Mouse (Mus musculus) heart, adult 2 months (tissue): ENCODE measurements around the gene Usp44. TPM values are rescaled to one million over a fixed set of nuclear protein-coding genes. Genes with fewer than 3 reads are reported as not detected.

ENCODE experiments used
- DNase-seq, 2 experiments: peaks; one replicate each; pipeline ENCODE4 v3.0.0; 2021
- H3K27ac ChIP-seq: fragments of 200-600 bp; 2 replicates; pipeline ENCODE4 v1.8.1; 2022
- H3K27me3 ChIP-seq: fragments of 200-500 bp; 2 replicates; pipeline ENCODE4 v1.6.1; 2012; ENCODE audit warnings: mild to moderate bottlenecking, low read length, inconsistent platforms, mixed read lengths; ENCODE audit not compliant: control insufficient read depth, insufficient read depth
- H3K36me3 ChIP-seq: fragments of 200-500 bp; 2 replicates; pipeline ENCODE4 v1.6.1; 2012; ENCODE audit warnings: low read length, inconsistent platforms; ENCODE audit not compliant: control insufficient read depth, insufficient read depth
- H3K4me1 ChIP-seq: fragments of 200-500 bp; 2 replicates; pipeline ENCODE4 v1.6.1; 2011; ENCODE audit warnings: low read length; ENCODE audit not compliant: control insufficient read depth, insufficient read depth
- H3K4me3 ChIP-seq: fragments of 200-600 bp; 2 replicates; pipeline ENCODE4 v1.8.1; 2022
- H3K79me2 ChIP-seq: fragments of 200-500 bp; replicated peaks from 2 replicates; pipeline ENCODE4 v1.6.1; 2012; ENCODE audit warnings: mild to moderate bottlenecking, inconsistent platforms, low read length, moderate library complexity, mixed read lengths; ENCODE audit not compliant: control insufficient read depth, insufficient read depth
- H3K9ac ChIP-seq: fragments of 200-500 bp; 2 replicates; pipeline ENCODE4 v1.6.1; 2012; ENCODE audit warnings: low read depth, mild to moderate bottlenecking, control low read depth, inconsistent platforms, low read length, mixed read lengths
- CTCF ChIP-seq: fragments of 200-600 bp; IDR thresholded peaks from 2 replicates; pipeline ENCODE4 v1.8.1; 2022; ENCODE audit warnings: antibody characterized with exemption, mild to moderate bottlenecking, moderate library complexity
- EP300 ChIP-seq: fragments of 200-500 bp; IDR thresholded peaks from 2 replicates; pipeline ENCODE4 v1.6.1; 2011; ENCODE audit warnings: low read depth, low read length, control low read depth; ENCODE audit not compliant: insufficient read depth
- POLR2A ChIP-seq: fragments of 200-500 bp; IDR thresholded peaks from 2 replicates; pipeline ENCODE4 v1.6.1; 2011; ENCODE audit warnings: mild to moderate bottlenecking, low read depth, low read length, control low read depth; ENCODE audit not compliant: insufficient read depth
- WGBS: fragments of 180-500 bp; shearing (Covaris S2); methylation state at CpG from one replicate; pipeline ENCODE4 v1.1.7; 2018; 5-methylcytosine and 5-hydroxymethylcytosine counted together
- intact Hi-C: fragments of 180-260 bp; cut with DNase I; formaldehyde crosslinking; loops from one replicate; pipeline ENCODE4 v1.15.1; 2025
- polyA plus RNA-seq: library from polyadenylated mRNA; depleted of rRNA; stranded (reverse); fragments of >200 nt; gene quantifications from 2 replicates; pipeline ENCODE4 v1.2.3, GENCODE M21; 2012
- total RNA-seq, 2 experiments: library from RNA; stranded (reverse); gene quantifications; 2 replicates each; pipeline ENCODE4 v1.2.3; 2021

Gene Usp44
- total and polyA plus RNA-seq, 3 experiments, result not detected

DNA sequence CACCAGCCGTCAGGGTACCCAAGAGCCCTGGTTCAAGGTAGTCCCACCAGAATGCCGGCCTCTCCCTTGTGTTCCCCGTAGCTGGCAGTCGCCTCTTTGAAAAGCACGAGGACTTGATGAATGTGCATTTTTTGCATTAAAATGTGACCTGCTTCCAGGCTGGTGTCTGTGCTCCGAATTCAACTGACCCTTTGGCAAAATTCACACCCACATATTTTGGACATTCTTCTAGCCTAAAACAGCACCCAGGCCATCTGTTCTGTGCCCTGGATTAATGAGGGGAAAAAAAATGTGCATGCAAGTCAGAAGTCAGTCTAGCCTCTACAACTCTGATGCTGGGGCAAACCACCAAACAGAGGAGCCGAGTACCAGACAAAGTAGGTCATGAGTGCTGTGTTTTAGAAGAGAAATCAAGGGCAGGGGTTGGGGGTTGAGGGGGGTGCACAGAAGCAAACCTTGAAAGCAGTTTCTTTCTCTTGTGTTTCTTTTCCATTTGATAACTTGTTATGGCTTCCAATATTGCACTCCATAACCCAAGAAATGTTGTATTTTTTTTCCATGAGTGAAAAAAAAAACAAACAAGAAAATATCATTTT lies 20.7 kb upstream of the Usp44 start:
- no peak for TF ChIP-seq EP300
- TF ChIP-seq CTCF, result no peak
- TF ChIP-seq POLR2A, result no peak
- H3K27ac ChIP-seq, result no peak overlapping the region
- no peaks in the 10 kb centered on the region for H3K79me2 ChIP-seq
- no peaks in the 10 kb centered on the region for H3K4me1 ChIP-seq
- no peak overlapping the region for H3K9ac ChIP-seq
- H3K27me3 ChIP-seq, result no peaks in the 10 kb centered on the region
- intact Hi-C loops, result no loop called here
- no peaks in the 10 kb centered on the region for H3K36me3 ChIP-seq
- no peak overlapping the region for H3K4me3 ChIP-seq
- 75% methylated on average over 7 of the region's 7 CpGs for WGBS
- no peak for DNase-seq

DNA sequence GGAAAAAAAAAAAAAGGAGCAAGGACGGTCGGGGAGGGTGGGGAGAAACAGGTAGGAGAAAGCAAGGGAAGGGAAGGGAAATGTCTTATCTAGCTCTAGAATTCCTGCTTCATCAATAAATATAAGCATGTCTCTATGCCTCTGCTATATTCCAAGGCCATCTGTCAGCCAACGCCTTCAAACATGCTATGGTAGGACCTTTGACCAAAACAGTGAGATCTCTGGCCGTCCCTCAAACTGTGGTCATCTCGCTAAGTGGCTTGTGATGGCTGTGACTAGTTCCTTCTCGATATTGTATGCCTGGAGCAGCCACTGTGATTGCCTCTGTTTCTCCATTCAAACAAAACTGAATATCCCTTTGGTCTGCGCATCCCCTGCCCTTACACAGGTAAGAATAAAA lies 19.3 kb upstream of the Usp44 start:
- Histone ChIP-seq H3K27me3 (0 out of 2 replicates have a peak, but pooled peaks cover 1% of the 10 kb centered on the region), H3K4me3 (no peak overlapping the region), H3K27ac (no peak overlapping the region), H3K36me3 (no peaks in the 10 kb centered on the region), H3K79me2 (no peaks in the 10 kb centered on the region), H3K9ac (no peak overlapping the region), H3K4me1 (no peaks in the 10 kb centered on the region)
- TF ChIP-seq POLR2A, result no peak
- no peak for TF ChIP-seq CTCF
- no peak for TF ChIP-seq EP300
- WGBS, result 85% methylated on average over 7 of the region's 7 CpGs
- intact Hi-C loops, result loop anchor here (2.0 kb wide), 1 partner anchor 217 kb away; no protein-coding TSS in a partner anchor
- DNase-seq, result no peak

DNA sequence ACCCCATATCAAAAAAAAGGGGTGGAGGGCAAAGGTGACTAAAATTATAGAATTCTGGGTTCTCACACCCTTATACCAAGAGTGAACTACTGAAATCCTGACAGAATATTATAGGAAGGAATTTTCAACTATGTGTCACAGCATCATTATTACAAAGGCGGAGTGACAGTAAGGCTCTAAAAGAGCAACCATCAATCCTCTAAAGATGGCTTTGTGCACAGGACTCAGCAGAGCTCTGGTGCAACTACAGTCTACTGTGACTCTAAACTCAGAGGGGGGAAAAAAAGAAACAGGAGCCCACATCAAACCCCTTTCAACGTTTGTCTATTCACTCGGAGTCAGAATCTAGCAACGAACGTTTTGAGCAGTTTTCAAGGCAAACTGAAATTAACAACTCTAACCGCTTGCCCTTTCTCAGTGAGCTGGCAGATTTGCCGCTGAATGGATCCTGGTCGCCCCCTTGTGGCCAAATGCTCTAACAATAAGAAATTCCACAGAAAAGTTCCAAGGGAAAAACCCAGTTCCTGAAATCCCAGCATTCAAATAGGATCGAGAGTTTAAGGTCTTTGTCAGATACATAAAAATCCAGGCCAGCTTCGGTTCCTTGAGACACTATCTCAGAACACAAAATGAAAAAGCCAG lies 18.5 kb upstream of the Usp44 start:
- Histone ChIP-seq H3K4me1 (no peaks in the 10 kb centered on the region), H3K27ac (no peak overlapping the region), H3K36me3 (no peaks in the 10 kb centered on the region), H3K27me3 (0 out of 2 replicates have a peak, but pooled peaks cover 1% of the 10 kb centered on the region), H3K4me3 (no peak overlapping the region), H3K79me2 (no peaks in the 10 kb centered on the region), H3K9ac (no peak overlapping the region)
- intact Hi-C loops, result loop anchor here (1.0 to 2.0 kb wide), 2 partner anchors 202 to 218 kb away; no protein-coding TSS in a partner anchor
- DNase-seq, result peak; percentile 58 to 82
- WGBS, result 11% methylated on average over 10 of the region's 10 CpGs
- TF ChIP-seq POLR2A (no peak), CTCF (peak; percentile 92), EP300 (0 out of 2 replicates have a peak, but pooled peaks have one; percentile 55)

GRCm38 (mm10) chr10:93813755-93814154 lies 17.6 kb upstream of the Usp44 start:
- WGBS, result 78% methylated on average over 10 of the region's 10 CpGs
- Histone ChIP-seq H3K4me1 (no peaks in the 10 kb centered on the region), H3K4me3 (no peak overlapping the region), H3K27ac (no peak overlapping the region), H3K27me3 (0 out of 2 replicates have a peak, but pooled peaks cover 1% of the 10 kb centered on the region), H3K79me2 (no peaks in the 10 kb centered on the region), H3K36me3 (no peaks in the 10 kb centered on the region), H3K9ac (no peak overlapping the region)
- no peak for TF ChIP-seq EP300
- no peak for TF ChIP-seq POLR2A
- peak; percentile 44 for TF ChIP-seq CTCF
- DNase-seq, result no peak
- intact Hi-C loops, result loop anchor here (1.0 to 2.0 kb wide), 2 partner anchors 202 to 219 kb away; no protein-coding TSS in a partner anchor

DNA sequence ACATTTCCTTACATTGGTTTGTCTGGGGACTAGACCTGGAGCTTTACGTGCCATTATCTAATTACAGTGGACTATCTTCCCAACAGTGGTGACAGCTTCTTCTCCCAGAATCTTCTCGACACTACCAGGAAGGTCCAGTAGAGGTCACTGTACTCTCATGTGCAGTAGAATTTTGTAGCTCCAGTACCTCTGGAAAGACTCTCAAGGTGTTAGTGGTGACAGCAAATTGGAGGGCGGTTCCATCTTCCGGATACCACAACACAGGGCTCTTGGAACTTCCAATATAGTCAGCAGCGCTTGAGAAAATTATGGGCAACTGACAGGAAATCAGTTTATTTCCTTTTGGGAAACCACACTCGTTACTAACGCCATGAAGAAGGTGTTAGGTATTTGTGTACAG lies 12.7 kb upstream of the Usp44 start:
- TF ChIP-seq EP300 (no peak), CTCF (peak; percentile 92), POLR2A (no peak)
- H3K79me2 ChIP-seq, result no peaks in the 10 kb centered on the region
- intact Hi-C loops, result loop anchor here (2.0 to 5.0 kb wide), 3 partner anchors 149 to 298 kb away; no protein-coding TSS in a partner anchor

More for the DNA sequence above, 12.7 kb upstream of the Usp44 start:
- H3K36me3 ChIP-seq, result no peaks in the 10 kb centered on the region
- 20% methylated on average over 7 of the region's 7 CpGs for WGBS
- no peak overlapping the region for H3K9ac ChIP-seq
- peak; percentile 29 to 30 for DNase-seq
- H3K4me1 ChIP-seq, result no peaks in the 10 kb centered on the region
- H3K4me3 ChIP-seq, result no peak overlapping the region
- no peak overlapping the region for H3K27ac ChIP-seq
- H3K27me3 ChIP-seq, result 0 out of 2 replicates have a peak, but pooled peaks cover 1% of the 10 kb centered on the region
